Comparison of ENCODE assay signal across 21 mouse cellular contexts in the genomic region with DNA sequence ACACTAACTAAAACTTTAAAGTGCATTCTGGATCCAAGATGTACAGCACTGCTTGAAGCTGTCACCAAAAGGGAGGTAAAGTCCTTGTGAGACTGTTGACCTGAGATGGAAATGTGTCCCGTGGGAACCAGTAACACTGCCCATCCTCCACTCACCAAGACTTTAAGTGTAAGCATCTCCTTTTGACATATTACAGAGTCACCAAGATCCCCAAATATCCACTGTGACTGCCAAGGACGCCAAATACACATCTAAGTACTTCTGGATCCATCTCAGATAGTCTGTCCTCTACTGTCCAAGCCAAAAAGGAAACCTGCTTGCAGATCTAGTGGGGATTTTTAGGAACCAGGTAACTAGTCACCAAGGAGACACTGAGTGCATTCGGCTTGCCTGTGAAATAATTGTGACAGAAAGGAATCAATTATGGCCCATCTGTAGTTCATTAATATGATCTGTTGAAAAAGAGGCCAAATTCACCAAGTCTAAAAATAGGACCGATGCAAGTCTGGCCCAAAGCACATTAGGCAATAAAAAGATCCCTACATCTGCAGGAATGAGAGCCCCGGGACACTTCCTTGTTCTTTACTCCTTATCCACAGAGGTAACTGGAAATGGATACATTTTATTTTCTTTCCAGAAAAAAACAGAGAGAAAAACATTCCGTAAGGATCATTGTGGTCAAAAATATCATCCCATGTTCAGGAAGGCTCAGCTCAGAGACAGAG.
DNase-seq lines count a peak whose midpoint lies in the region; ATAC-seq and TF ChIP-seq lines count a peak whose summit lies in the region.
"Had no signal": no experiment of that assay in that cellular context is flagged by ENCODE, and none has a peak within 500 bp of the region (broad histone marks: within the 10 kb centered on the region; RNA-seq: fewer than 3 reads in every experiment).

No protein-coding gene starts in this region.

- no peak for TF ChIP-seq CTCF in bone marrow macrophage, adult 2 months (IDR thresholded peaks at IDR 0.05; ENCODE audit: low read depth, low read length)

- no peaks in the 10 kb centered on the region for H3K27me3 ChIP-seq in limb, embryonic 12.5 days
- no peaks in the 10 kb centered on the region for H3K27me3 ChIP-seq in limb, embryonic 10.5 days (ENCODE audit: low read depth, poor library complexity, severe bottlenecking)
- H3K27me3 ChIP-seq in limb, embryonic 13.5 days: no peaks in the 10 kb centered on the region
- H3K27me3 ChIP-seq: heart, embryonic 15.5 days; hindbrain, embryonic 15.5 days; midbrain, embryonic 12.5 days had no signal

- H3K4me2 ChIP-seq in limb, embryonic 12.5 days: no peak overlapping the region
- no peak overlapping the region for H3K4me2 ChIP-seq in limb, embryonic 13.5 days (replicated peaks)
- H3K4me2 ChIP-seq: heart, embryonic 15.5 days; hindbrain, embryonic 15.5 days; midbrain, embryonic 12.5 days had no signal

- DNase-seq in gastrocnemius, adult 18-20 months (ENCODE audit: low spot score): peak; percentile 46
- no peak for DNase-seq in gastrocnemius, postnatal 14 days
- DNase-seq in limb, embryonic 10.5 days (ENCODE audit: low spot score): no peak
- DNase-seq in kidney, adult 8-10 months: no peak
- no peak for DNase-seq in urinary bladder, adult 18-20 months (ENCODE audit: low spot score in 2 of 2)
- DNase-seq: cerebellum, adult 11-12 months; forebrain, postnatal 0 days; gastrocnemius, postnatal 10 days; kidney, adult 9 months; liver; lung, postnatal 14 days; right cerebral cortex, adult 18-20 months; spleen, adult 18-20 months; thymus, postnatal 36 days had no signal

- no peak for TF ChIP-seq POLR2A in bone marrow macrophage, adult 2 months (IDR thresholded peaks at IDR 0.05; ENCODE audit: borderline replicate concordance, low read depth, low read length)

- 40% methylated on average over 6 of the region's 6 CpGs for WGBS in limb, embryonic 12.5 days
- WGBS in limb, embryonic 10.5 days: 60% methylated on average over 6 of the region's 6 CpGs
- WGBS in limb, embryonic 13.5 days: 29% methylated on average over 6 of the region's 6 CpGs

- no peaks in the 10 kb centered on the region for H3K9me3 ChIP-seq in limb, embryonic 12.5 days
- H3K9me3 ChIP-seq in limb, embryonic 10.5 days (replicated peaks): no peaks in the 10 kb centered on the region
- H3K9me3 ChIP-seq in limb, embryonic 13.5 days: no peaks in the 10 kb centered on the region
- H3K9me3 ChIP-seq: heart, embryonic 15.5 days; hindbrain, embryonic 15.5 days; midbrain, embryonic 12.5 days had no signal

- H3K9ac ChIP-seq in limb, embryonic 12.5 days (replicated peaks): no peak overlapping the region
- no peak overlapping the region for H3K9ac ChIP-seq in limb, embryonic 13.5 days
- H3K9ac ChIP-seq: forebrain, postnatal 0 days; heart, embryonic 15.5 days; hindbrain, embryonic 15.5 days; midbrain, embryonic 12.5 days had no signal

- intact Hi-C loops in gastrocnemius, postnatal 14 days (cut with DNase I; ENCODE audit: low total_unique reads): no loop called here

- no peak overlapping the region for H3K4me3 ChIP-seq in limb, embryonic 12.5 days (replicated peaks)
- H3K4me3 ChIP-seq in limb, embryonic 10.5 days: no peak overlapping the region
- no peak overlapping the region for H3K4me3 ChIP-seq in bone marrow macrophage, adult 2 months (ENCODE audit: insufficient read depth, low read length)
- H3K4me3 ChIP-seq in limb, embryonic 13.5 days: no peak overlapping the region
- H3K4me3 ChIP-seq: erythroblast, embryonic 14.5 days; heart, embryonic 15.5 days; hindbrain, embryonic 15.5 days; midbrain, embryonic 12.5 days had no signal

- no peaks in the 10 kb centered on the region for H3K36me3 ChIP-seq in limb, embryonic 12.5 days
- no peaks in the 10 kb centered on the region for H3K36me3 ChIP-seq in limb, embryonic 10.5 days
- H3K36me3 ChIP-seq in limb, embryonic 13.5 days: no peaks in the 10 kb centered on the region
- H3K36me3 ChIP-seq: heart, embryonic 15.5 days; hindbrain, embryonic 15.5 days; midbrain, embryonic 12.5 days had no signal

- no peak for ATAC-seq in limb, embryonic 12.5 days (ENCODE audit: insufficient number of reproducible peaks, insufficient read depth, low FRiP score, low TSS enrichment, low read depth)
- no peak for ATAC-seq in limb, embryonic 13.5 days (ENCODE audit: low FRiP score, low read depth)
- ATAC-seq: forebrain, postnatal 0 days had no signal

- H3K4me1 ChIP-seq in limb, embryonic 12.5 days (replicated peaks): peaks cover 23% of the 10 kb centered on the region
- H3K4me1 ChIP-seq in limb, embryonic 10.5 days: peaks cover 22% of the 10 kb centered on the region
- peaks cover 41% of the 10 kb centered on the region for H3K4me1 ChIP-seq in bone marrow macrophage, adult 2 months (ENCODE audit: control insufficient read depth, insufficient read depth, low read length)
- H3K4me1 ChIP-seq in limb, embryonic 13.5 days: peaks cover 34% of the 10 kb centered on the region
- H3K4me1 ChIP-seq: heart, embryonic 15.5 days had no signal

- H3K27ac ChIP-seq in limb, embryonic 12.5 days: peak overlapping the region; percentile 62; the same call in 1 of the 2 replicates
- H3K27ac ChIP-seq in limb, embryonic 10.5 days: no peak overlapping the region
- H3K27ac ChIP-seq in bone marrow macrophage, adult 2 months (ENCODE audit: insufficient read depth, low read depth, low read length): peak overlapping the region; percentile 17
- peak overlapping the region; percentile 61; the same call in 1 of the 2 replicates for H3K27ac ChIP-seq in limb, embryonic 13.5 days
- H3K27ac ChIP-seq: heart, embryonic 15.5 days; hindbrain, embryonic 15.5 days; midbrain, embryonic 12.5 days had no signal
